Mouse (Mus musculus): ENCODE results near the gene Homer1. TPM values are rescaled to one million over a fixed set of nuclear protein-coding genes. Genes with fewer than 3 reads are reported as not detected.

Homer1 gene
- total and polyA plus RNA-seq, 3 experiments = 14.6 to 32.2 (median 16.2) TPM

DNA sequence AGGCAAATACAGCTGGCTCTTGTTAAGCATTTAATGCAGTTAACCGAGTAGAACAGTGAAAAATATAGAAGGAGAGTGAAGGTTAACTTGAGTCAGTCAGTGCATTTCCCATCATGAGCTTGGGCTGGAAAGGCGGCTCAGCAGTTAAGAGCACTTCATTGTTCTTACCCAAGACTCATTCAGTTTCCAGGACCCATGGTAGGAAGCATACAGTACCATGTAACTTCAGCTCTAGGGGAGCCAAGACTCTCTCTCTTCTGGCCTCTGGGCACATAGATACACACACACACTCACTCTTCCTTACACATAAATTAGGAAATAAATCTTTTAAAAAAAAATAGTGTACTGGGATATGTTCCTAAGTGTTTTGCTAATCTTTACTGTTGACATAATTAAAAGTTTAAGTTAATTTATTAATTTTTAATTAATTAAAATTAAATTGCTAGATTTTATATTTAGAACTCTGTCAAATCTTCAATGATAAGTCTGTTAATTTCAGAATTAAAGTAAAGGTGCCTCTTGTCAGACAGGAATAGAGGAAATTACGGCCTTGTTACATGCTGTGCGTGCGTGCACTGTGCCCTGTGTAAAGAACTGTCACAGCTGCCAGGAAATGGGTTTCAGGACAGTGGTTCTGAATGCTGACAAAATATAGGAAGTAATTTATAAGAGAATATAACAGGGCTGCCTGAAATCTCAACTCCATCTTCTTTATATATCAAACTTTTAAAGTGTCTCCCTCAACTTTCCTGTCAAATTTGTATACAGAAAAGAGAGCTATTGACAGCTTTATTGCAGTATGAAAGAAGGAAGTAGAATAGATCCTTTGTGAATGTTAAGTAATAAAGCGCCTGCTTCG is 55.2 kb downstream of the Homer1 start:
- H3K27ac ChIP-seq (ENCODE audit: insufficient read depth, low read depth) = no peak overlapping the region
- peaks cover 0 to 8% of the 10 kb centered on the region in 2 experiments; a peak in 2 of 4 replicates for H3K4me1 ChIP-seq (ENCODE audit: control insufficient read depth in 1 of 2, insufficient read depth in 2 of 2)
- in situ Hi-C loops (cut with MboI; ENCODE audit: low pct_ligation_motif_present, low pct_unique_long_range_greater_than_20kb, low sequenced_read_pairs) = no loop called here
- TF ChIP-seq TBP (conservative IDR thresholded peaks at IDR 0.05; ENCODE audit: low read depth, low read length) (no peak), JUND (conservative IDR thresholded peaks at IDR 0.05; ENCODE audit: low read depth, low read length) (no peak), JUN (IDR thresholded peaks at IDR 0.05; ENCODE audit: insufficient read depth, low read depth, low read length) (no peak), MEF2A (IDR thresholded peaks at IDR 0.05; ENCODE audit: borderline replicate concordance, low read depth, low read length) (no peak), NRF1 (IDR thresholded peaks at IDR 0.05; ENCODE audit: low read depth, low read length) (no peak), IRF4 (IDR thresholded peaks at IDR 0.05; ENCODE audit: low read depth, low read length) (no peak), SIN3A (IDR thresholded peaks at IDR 0.05; ENCODE audit: low read length) (no peak), USF1 (IDR thresholded peaks at IDR 0.05; ENCODE audit: low read depth, low read length) (no peak), USF2 (conservative IDR thresholded peaks at IDR 0.05; ENCODE audit: low read depth, low read length) (no peak), ZMIZ1 (IDR thresholded peaks at IDR 0.05; ENCODE audit: low read depth, low read length) (no peak)
- H3K4me3 ChIP-seq (replicated peaks in 1 of 3; ENCODE audit: low read depth in 2 of 3, low read length in 2 of 3, poor library complexity in 1 of 3) = no peak overlapping the region
- H3K4me2 ChIP-seq (ENCODE audit: insufficient read depth, low read depth, poor library complexity, severe bottlenecking) = no peak overlapping the region
- DNase-seq (ENCODE audit: extremely low read depth) = peak; percentile 40
- H3K9ac ChIP-seq (ENCODE audit: insufficient read depth, low read depth) = no peak overlapping the region
- dilution Hi-C loops (cut with MboI; ENCODE audit: extremely low pct_ligation_motif_present, extremely low pct_unique_long_range_greater_than_20kb, low sequenced_read_pairs) = no loop called here
- H3K79me2 ChIP-seq (replicated peaks; ENCODE audit: control insufficient read depth, extremely low read depth, insufficient read depth, poor library complexity, severe bottlenecking) = no peaks in the 10 kb centered on the region
- no peaks in the 10 kb centered on the region for H3K9me3 ChIP-seq (replicated peaks; ENCODE audit: low read length)
- peaks cover 3 to 23% of the 10 kb centered on the region in 2 experiments for H3K36me3 ChIP-seq (replicated peaks in 1 of 2; ENCODE audit: control insufficient read depth in 1 of 2, insufficient read depth in 1 of 2, low read length in 1 of 2)
- H3K27me3 ChIP-seq (replicated peaks) = no peaks in the 10 kb centered on the region

DNA sequence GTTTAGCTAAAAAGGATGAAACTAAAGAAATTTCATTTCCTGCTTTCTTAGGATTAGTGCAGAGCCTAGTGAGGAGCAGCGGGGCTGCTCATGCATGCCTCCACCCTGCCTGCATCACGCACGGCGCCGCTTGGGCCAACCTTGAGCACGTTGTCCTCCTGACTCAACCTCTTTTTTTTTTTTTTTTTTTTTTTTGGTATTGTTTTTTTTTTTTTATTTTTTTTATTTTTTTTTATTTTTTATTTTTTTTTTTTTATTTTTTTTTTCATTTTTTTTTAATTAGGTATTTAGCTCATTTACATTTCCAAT is 55.8 kb downstream of the Homer1 start:
- no peak overlapping the region for H3K27ac ChIP-seq (ENCODE audit: insufficient read depth, low read depth)
- no peaks in the 10 kb centered on the region for H3K27me3 ChIP-seq (replicated peaks)
- peaks cover 0 to 8% of the 10 kb centered on the region in 2 experiments; a peak in 2 of 4 replicates for H3K4me1 ChIP-seq (ENCODE audit: control insufficient read depth in 1 of 2, insufficient read depth in 2 of 2)
- H3K79me2 ChIP-seq (replicated peaks; ENCODE audit: control insufficient read depth, extremely low read depth, insufficient read depth, poor library complexity, severe bottlenecking) = no peaks in the 10 kb centered on the region
- in situ Hi-C loops (cut with MboI; ENCODE audit: low pct_ligation_motif_present, low pct_unique_long_range_greater_than_20kb, low sequenced_read_pairs) = no loop called here
- DNase-seq (ENCODE audit: extremely low read depth) = peak; percentile 55
- H3K9ac ChIP-seq (ENCODE audit: insufficient read depth, low read depth) = no peak overlapping the region
- H3K36me3 ChIP-seq (replicated peaks in 1 of 2; ENCODE audit: control insufficient read depth in 1 of 2, insufficient read depth in 1 of 2, low read length in 1 of 2) = peaks cover 3 to 18% of the 10 kb centered on the region in 2 experiments
- TF ChIP-seq ZNF384 (IDR thresholded peaks at IDR 0.05; ENCODE audit: low read depth, low read length) = peak; percentile 60; the same call in 1 of the 2 replicates
- TF ChIP-seq NRF1 (IDR thresholded peaks at IDR 0.05; ENCODE audit: low read depth, low read length) = no peak
- dilution Hi-C loops (cut with MboI; ENCODE audit: extremely low pct_ligation_motif_present, extremely low pct_unique_long_range_greater_than_20kb, low sequenced_read_pairs) = no loop called here
- no peak overlapping the region for H3K4me3 ChIP-seq (replicated peaks in 1 of 3; ENCODE audit: low read depth in 2 of 3, low read length in 2 of 3, poor library complexity in 1 of 3)
- H3K4me2 ChIP-seq (ENCODE audit: insufficient read depth, low read depth, poor library complexity, severe bottlenecking) = no peak overlapping the region
- no peaks in the 10 kb centered on the region for H3K9me3 ChIP-seq (replicated peaks; ENCODE audit: low read length)

DNA sequence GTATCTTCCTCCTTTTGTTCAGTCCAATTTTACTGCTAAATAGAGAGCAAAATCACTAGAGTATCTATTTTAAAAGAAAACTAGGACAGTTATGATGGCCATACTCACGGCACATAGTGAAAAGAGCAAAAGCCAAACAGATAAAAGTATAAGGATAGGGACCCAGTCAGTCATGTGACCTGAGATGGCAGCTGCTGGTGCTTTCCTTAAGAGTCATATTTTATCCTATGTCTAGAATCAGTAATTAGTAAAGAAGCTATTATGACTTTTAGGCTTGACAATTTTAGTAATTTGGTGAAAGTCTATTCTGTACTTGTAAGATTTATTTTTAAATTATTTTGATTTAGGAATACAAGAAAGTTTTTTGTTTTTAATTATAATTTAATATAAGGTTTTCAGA is 59.1 kb downstream of the Homer1 start:
- peaks cover 0 to 11% of the 10 kb centered on the region in 2 experiments for H3K36me3 ChIP-seq (replicated peaks in 1 of 2; ENCODE audit: control insufficient read depth in 1 of 2, insufficient read depth in 1 of 2, low read length in 1 of 2)
- H3K4me2 ChIP-seq (ENCODE audit: insufficient read depth, low read depth, poor library complexity, severe bottlenecking) = no peak overlapping the region
- H3K9me3 ChIP-seq (replicated peaks; ENCODE audit: low read length) = no peaks in the 10 kb centered on the region
- in situ Hi-C loops (cut with MboI; ENCODE audit: low pct_ligation_motif_present, low pct_unique_long_range_greater_than_20kb, low sequenced_read_pairs) (no loop called here), dilution Hi-C loops (cut with MboI; ENCODE audit: extremely low pct_ligation_motif_present, extremely low pct_unique_long_range_greater_than_20kb, low sequenced_read_pairs) (no loop called here)
- H3K4me3 ChIP-seq (replicated peaks in 1 of 3; ENCODE audit: low read depth in 2 of 3, low read length in 2 of 3, poor library complexity in 1 of 3) = no peak overlapping the region
- H3K27me3 ChIP-seq (replicated peaks) = no peaks in the 10 kb centered on the region
- DNase-seq (ENCODE audit: extremely low read depth) = no peak
- no peaks in the 10 kb centered on the region for H3K79me2 ChIP-seq (replicated peaks; ENCODE audit: control insufficient read depth, extremely low read depth, insufficient read depth, poor library complexity, severe bottlenecking)
- no peak overlapping the region for H3K9ac ChIP-seq (ENCODE audit: insufficient read depth, low read depth)
- H3K4me1 ChIP-seq (ENCODE audit: control insufficient read depth in 1 of 2, insufficient read depth in 2 of 2) = peaks cover 0 to 8% of the 10 kb centered on the region in 2 experiments; a peak in 2 of 4 replicates
- TF ChIP-seq MXI1 (IDR thresholded peaks at IDR 0.05; ENCODE audit: low read depth, low read length) (no peak), ZMIZ1 (IDR thresholded peaks at IDR 0.05; ENCODE audit: low read depth, low read length) (no peak), MAFK (IDR thresholded peaks at IDR 0.05; ENCODE audit: insufficient replicate concordance, low read length) (no peak), SMC3 (IDR thresholded peaks at IDR 0.05; ENCODE audit: low read depth, low read length) (no peak), ZNF384 (IDR thresholded peaks at IDR 0.05; ENCODE audit: low read depth, low read length) (no peak), NELFE (IDR thresholded peaks at IDR 0.05; ENCODE audit: low read depth, low read length) (no peak), MYC (IDR thresholded peaks at IDR 0.05; ENCODE audit: low read depth, low read length) (no peak), KAT2A (IDR thresholded peaks at IDR 0.05; ENCODE audit: insufficient replicate concordance, low read length) (no peak), JUN (IDR thresholded peaks at IDR 0.05; ENCODE audit: insufficient read depth, low read depth, low read length) (no peak), CHD1 (IDR thresholded peaks at IDR 0.05; ENCODE audit: low read depth, low read length) (no peak), MEF2A (IDR thresholded peaks at IDR 0.05; ENCODE audit: borderline replicate concordance, low read depth, low read length) (no peak), MAZ (IDR thresholded peaks at IDR 0.05; ENCODE audit: low read depth, low read length) (no peak)
- no peak overlapping the region for H3K27ac ChIP-seq (ENCODE audit: insufficient read depth, low read depth)

Data from CH12.LX (cell line).